Mouse (Mus musculus) adrenal gland, postnatal 0 days (tissue): ENCODE data around the gene Kremen1. TPM values are rescaled to one million over a fixed set of nuclear protein-coding genes. Genes with fewer than 3 reads are reported as not detected.

Experiments used
- polyA plus RNA-seq: library from polyadenylated mRNA; unstranded; fragments of >200 nt; fragmentation: Nextera tagmentation; extraction: Ambion mirVana; gene quantifications from 2 replicates; pipeline ENCODE4 v1.2.1, GENCODE M21; 2015

Gene Kremen1
- 7.2 and 7.9 TPM in 2 replicates for polyA plus RNA-seq

DNA sequence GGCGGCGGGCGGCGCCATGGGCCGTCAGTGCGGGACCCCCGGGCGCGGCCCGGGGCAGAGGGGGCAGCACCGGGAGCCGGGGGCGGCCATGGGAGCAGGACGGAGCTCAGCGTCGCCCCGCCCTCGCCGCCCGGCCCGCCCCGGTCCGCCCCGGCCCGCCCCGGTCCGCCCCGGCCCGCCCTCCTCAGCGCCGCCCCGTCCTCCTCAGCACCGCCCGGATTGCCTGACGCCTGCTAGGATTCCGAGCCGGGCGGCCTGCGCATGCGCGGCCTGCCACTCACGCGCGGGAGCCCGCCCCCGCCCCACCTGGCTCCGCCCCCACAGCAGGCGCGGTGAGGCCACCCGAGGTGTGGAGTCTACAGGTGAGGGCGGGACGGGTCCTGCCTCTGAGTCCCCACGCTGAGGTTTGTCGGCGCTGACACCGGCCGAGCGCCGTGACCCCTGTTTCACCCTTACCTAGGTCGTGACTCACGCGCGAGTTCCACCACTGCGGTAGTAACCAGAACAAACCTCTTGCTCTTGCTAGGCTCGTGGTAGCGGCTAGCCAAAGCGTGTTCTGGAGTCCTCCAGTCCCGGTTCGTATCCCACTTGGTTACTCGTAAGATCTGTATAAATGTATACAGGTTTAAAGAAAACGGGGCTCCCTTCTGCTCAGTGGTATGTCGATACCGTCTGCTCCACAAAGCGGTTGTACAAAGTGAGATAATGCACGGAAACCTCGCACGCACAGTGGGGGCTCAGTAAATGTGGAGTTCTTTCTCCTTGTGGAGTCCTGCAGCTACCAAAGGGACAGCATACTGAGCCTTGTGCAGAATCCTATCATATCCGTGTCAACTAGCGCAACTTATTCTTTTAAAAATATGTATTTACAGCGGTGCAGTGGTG is at the start of gene Kremen1:
TSS of gene Kremen1 (minus strand) at position 51 of the 885 bp plus-strand sequence.

GRCm38 (mm10) chr11:5151680-5152337 is 109.5 kb downstream of the Kremen1 start, which contains the start of gene Emid1:
Gene Emid1 (minus strand): TSS chr11:5152257.

Other genes starting within 250 kb of the Kremen1 start
- gene Rasl10a, start 203.4 kb downstream of the Kremen1 start, polyA plus RNA-seq, result 2.9 TPM in 2 replicates
- gene Gas2l1, start 196.2 kb downstream of the Kremen1 start, polyA plus RNA-seq, result 33.8 and 45.0 TPM in 2 replicates
- gene Rhbdd3, start 162.6 kb downstream of the Kremen1 start, polyA plus RNA-seq, result 24.6 and 34.5 TPM in 2 replicates
- 196 and 312 TPM in 2 replicates for gene Ewsr1, start 162.3 kb downstream of the Kremen1 start, polyA plus RNA-seq
- 6.5 and 19.8 TPM in 2 replicates for gene Emid1, start 109.3 kb downstream of the Kremen1 start, polyA plus RNA-seq
- 6.6 and 10.7 TPM in 2 replicates for gene Znrf3, start 183.3 kb upstream of the Kremen1 start, polyA plus RNA-seq